Mouse (Mus musculus): ENCODE measurements around the gene Brd3os. TPM values are rescaled to one million over a fixed set of nuclear protein-coding genes. Genes with fewer than 3 reads are reported as not detected.

Brd3os gene
- polyA plus RNA-seq, 1 experiment from 2014 or later: 8.1 TPM

DNA sequence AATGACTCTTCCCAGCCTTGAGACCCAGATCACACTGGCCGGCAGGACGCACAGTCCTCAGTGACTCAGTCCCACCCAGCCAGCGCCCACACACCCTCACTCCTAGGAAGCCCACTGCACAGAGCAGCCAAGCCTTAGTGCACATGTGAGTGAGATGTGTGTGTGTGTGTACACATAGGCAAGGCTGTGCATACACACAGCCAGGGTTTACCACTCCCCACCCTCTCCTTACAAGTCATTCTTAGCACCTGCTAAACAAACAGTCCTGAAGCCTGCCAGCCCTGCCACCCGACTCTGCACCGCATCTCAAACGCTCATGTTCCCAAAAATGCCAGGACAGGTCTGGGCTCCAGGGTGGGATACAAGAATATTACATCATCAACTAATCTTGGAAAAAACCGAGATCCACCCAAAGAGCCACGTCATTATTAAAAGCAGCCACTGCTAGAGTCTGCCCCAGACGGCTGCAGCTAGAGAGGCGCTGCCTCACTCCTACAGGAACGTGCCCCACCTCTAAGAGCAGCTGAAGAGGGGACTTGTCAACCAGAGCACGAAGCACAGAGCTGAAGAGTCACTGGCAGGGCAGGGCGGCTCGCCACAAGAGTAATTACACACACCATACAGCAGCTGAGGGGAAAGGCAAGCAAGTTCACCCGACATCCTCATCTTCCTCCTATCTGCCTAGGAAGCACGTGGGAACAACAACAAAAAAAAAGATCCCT, 28.0 kb upstream of the Brd3os start:
- ATAC-seq (ENCODE audit: insufficient read depth) (peak; percentile 65), DNase-seq (peak; percentile 53)
- Histone ChIP-seq H3K9ac (no peak overlapping the region; the same call in 1 of the 2 replicates), H3K4me3 (ENCODE audit: low read depth, low read length) (no peak overlapping the region), H3K27me3 (ENCODE audit: insufficient read depth, low read length) (no peaks in the 10 kb centered on the region), H3K9me3 (ENCODE audit: low read depth, low read length) (no peaks in the 10 kb centered on the region), H3K4me2 (peak overlapping the region; percentile 34), H3K27ac (ENCODE audit: low read depth) (peak overlapping the region; percentile 54; the same call in 1 of the 2 replicates), H3K36me3 (ENCODE audit: insufficient read depth) (no peaks in the 10 kb centered on the region), H3K4me1 (ENCODE audit: insufficient read depth) (peaks cover 67% of the 10 kb centered on the region)
- 23% methylated on average over 16 of the region's 16 CpGs for WGBS
- no peak for TF ChIP-seq CTCF (IDR thresholded peaks at IDR 0.05; ENCODE audit: low read depth)

DNA sequence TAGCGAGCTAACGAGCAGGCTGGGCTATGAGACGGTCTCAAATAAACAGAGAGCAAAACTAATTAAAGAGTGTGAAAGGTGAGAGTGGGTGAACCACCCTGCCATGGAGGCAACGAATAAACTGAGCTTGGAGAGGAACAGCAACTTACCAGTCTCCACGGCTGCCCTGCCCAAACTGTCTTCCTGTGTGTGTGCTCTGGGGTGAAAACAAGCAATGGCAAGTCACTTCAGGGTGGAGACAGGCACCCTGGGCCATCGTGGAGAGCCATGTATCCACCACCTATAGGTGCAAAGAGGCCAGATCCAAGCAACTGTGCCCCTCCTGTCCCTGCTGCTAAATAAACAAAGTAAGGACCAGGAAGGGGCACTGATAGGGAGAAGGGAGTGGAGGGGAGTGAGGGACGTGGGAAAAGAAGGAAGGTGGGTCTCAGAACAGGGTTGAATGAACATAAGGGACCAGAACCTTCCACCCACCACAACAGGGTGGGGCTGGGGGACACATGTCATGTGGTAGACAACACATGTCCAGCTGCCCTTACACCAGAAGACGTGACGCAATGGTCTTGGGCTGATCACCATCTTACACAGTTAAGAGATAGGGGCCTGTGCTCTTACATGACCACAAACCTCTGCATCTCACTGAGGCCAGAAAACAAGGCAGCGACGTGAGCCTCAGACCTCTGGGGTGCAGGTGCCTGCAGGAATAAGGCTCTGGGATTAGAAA, 26.9 kb upstream of the Brd3os start:
- Histone ChIP-seq H3K4me1 (ENCODE audit: insufficient read depth) (peaks cover 72% of the 10 kb centered on the region), H3K9me3 (ENCODE audit: low read depth, low read length) (no peaks in the 10 kb centered on the region), H3K36me3 (ENCODE audit: insufficient read depth) (no peaks in the 10 kb centered on the region), H3K27me3 (ENCODE audit: insufficient read depth, low read length) (no peaks in the 10 kb centered on the region), H3K9ac (no peak overlapping the region), H3K4me2 (peak overlapping the region; percentile 34), H3K27ac (ENCODE audit: low read depth) (no peak overlapping the region), H3K4me3 (ENCODE audit: low read depth, low read length) (no peak overlapping the region)
- ATAC-seq (ENCODE audit: insufficient read depth) (no peak), DNase-seq (no peak)
- 50% methylated on average over 11 of the region's 11 CpGs for WGBS
- no peak for TF ChIP-seq CTCF (IDR thresholded peaks at IDR 0.05; ENCODE audit: low read depth)

DNA sequence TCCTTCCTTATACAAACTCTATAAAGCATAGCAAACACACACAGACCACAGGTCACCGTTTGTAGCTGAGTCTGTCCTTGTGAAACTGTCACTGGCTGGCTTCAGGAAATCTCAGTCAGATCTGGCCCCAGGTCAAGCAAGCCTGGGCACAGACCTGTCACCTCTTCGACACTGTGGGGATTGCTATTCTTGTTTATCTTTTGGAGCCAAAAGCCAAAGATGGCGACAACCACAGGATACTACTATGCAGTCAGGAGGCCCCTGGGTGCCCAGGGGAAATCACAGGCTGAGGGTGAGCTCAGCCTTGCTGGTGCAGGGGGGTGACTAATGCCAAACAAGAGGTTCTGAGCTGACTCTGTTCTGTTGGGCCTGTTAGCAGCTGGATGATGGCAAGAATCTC, 25.7 kb upstream of the Brd3os start:
- H3K4me3 ChIP-seq (ENCODE audit: low read depth, low read length): no peak overlapping the region
- H3K27ac ChIP-seq (ENCODE audit: low read depth): no peak overlapping the region
- no peaks in the 10 kb centered on the region for H3K27me3 ChIP-seq (ENCODE audit: insufficient read depth, low read length)
- DNase-seq (no peak), ATAC-seq (ENCODE audit: insufficient read depth) (no peak)
- peaks cover 63% of the 10 kb centered on the region for H3K4me1 ChIP-seq (ENCODE audit: insufficient read depth)
- H3K9me3 ChIP-seq (ENCODE audit: low read depth, low read length): no peaks in the 10 kb centered on the region
- 20% methylated on average over 3 of the region's 3 CpGs for WGBS
- no peak overlapping the region for H3K9ac ChIP-seq
- H3K4me2 ChIP-seq: no peak overlapping the region
- TF ChIP-seq CTCF (IDR thresholded peaks at IDR 0.05; ENCODE audit: low read depth): no peak
- no peaks in the 10 kb centered on the region for H3K36me3 ChIP-seq (ENCODE audit: insufficient read depth)

DNA sequence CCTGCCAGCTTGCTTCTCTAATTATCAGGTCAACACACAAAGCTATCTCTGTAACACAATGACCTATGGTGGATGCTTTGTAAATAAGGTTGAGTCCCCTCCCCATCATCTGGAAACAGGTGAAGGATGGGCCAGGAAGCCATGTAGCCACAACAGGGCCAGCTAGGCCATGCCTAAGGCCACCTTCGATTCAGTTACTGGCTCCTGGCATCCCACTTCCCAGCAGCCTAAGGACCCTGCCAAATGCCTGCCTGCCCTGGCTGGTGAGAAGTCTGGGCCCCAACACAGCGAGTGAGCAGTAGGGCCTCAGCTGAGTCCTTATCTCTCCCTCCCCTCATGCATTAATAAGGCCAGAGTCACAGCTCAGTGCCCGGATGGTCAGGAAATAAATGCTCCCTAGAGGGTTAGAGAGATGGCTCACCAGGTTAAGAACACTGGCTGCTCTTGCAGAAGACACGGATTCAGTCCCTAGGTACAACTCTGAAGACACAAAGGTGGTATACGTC, 24.4 kb upstream of the Brd3os start:
- TF ChIP-seq CTCF (IDR thresholded peaks at IDR 0.05; ENCODE audit: low read depth): no peak
- no peaks in the 10 kb centered on the region for H3K9me3 ChIP-seq (ENCODE audit: low read depth, low read length)
- WGBS: 54% methylated on average over 5 of the region's 5 CpGs
- H3K4me1 ChIP-seq (ENCODE audit: insufficient read depth): peaks cover 55% of the 10 kb centered on the region
- H3K4me2 ChIP-seq: no peak overlapping the region
- no peaks in the 10 kb centered on the region for H3K36me3 ChIP-seq (ENCODE audit: insufficient read depth)
- no peak overlapping the region for H3K9ac ChIP-seq
- no peak for DNase-seq
- ATAC-seq (ENCODE audit: insufficient read depth): no peak
- H3K27ac ChIP-seq (ENCODE audit: low read depth): no peak overlapping the region
- no peak overlapping the region for H3K4me3 ChIP-seq (ENCODE audit: low read depth, low read length)
- no peaks in the 10 kb centered on the region for H3K27me3 ChIP-seq (ENCODE audit: insufficient read depth, low read length)

DNA sequence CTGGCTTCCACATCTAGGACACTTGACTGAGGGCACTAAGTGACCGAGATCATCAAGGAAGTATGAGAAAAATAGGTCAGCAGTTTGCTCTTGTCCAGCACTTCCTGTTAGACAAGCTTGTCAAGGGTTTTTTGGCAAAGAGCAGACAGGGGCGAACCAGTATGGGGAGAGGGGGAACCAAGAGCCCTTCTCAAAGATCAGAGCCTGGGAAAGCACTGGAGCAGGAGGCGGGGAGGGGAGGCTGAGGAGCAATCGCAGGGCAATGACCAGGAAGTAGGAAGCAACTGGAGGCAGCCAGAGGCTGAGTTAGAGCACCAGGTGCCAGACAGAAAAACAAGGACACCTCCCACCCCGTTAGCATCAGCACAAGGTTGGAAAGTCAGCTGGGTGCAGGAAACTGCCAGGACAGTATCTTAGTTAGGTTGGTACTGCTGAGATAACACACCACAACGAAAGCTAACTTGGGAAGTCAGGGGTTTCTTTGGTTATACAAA, 23.5 kb upstream of the Brd3os start:
- Histone ChIP-seq H3K4me2 (peak overlapping the region; percentile 23; the same call in 1 of the 2 replicates), H3K27me3 (ENCODE audit: insufficient read depth, low read length) (no peaks in the 10 kb centered on the region), H3K4me1 (ENCODE audit: insufficient read depth) (peaks cover 58% of the 10 kb centered on the region), H3K9ac (no peak overlapping the region), H3K36me3 (ENCODE audit: insufficient read depth) (no peaks in the 10 kb centered on the region), H3K9me3 (ENCODE audit: low read depth, low read length) (no peaks in the 10 kb centered on the region), H3K4me3 (ENCODE audit: low read depth, low read length) (no peak overlapping the region), H3K27ac (ENCODE audit: low read depth) (peak overlapping the region; percentile 51)
- ATAC-seq (ENCODE audit: insufficient read depth) (no peak), DNase-seq (peak; percentile 59)
- no peak for TF ChIP-seq CTCF (IDR thresholded peaks at IDR 0.05; ENCODE audit: low read depth)
- WGBS: 10% methylated on average over 6 of the region's 6 CpGs

DNA sequence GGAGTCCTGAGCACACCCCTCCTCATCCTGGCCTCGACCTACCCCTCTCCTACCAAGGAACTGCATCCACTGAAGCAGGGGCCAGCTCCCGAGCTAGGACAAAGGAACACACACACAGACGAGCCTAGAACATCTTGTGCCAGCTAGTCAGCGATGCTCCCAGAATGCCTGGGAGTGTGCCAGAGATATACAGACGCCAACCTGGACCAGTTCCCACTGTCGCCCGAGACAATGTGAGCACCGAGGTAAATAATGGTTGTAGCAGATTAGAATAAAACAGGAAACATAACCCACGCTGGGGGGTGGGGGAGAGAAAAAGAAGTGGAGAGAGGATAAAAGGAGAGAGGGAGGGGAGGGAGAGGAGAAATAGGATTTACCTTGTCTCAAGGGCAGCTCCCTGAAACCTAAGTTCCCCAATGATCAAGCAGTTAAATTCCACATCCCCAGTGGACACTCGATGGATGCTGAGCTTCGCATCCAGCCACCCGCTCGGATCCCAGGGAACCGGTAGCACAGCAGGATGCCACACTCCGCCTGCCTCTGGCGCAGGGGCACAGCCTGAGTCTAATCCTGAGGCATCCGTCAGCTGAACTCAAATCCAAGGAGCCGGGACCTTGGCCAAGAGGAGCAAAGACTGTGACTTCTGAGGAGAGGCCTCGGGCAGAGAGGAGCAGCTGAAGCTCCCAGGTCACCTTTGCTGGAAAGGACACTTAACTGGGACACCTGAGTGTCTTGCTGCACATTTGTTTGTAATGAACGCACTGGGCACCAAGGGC, 20.6 kb upstream of the Brd3os start:
- no peaks in the 10 kb centered on the region for H3K36me3 ChIP-seq (ENCODE audit: insufficient read depth)
- TF ChIP-seq CTCF (IDR thresholded peaks at IDR 0.05; ENCODE audit: low read depth): no peak
- ATAC-seq (ENCODE audit: insufficient read depth) (no peak), DNase-seq (no peak)
- H3K9ac ChIP-seq: no peak overlapping the region
- peaks cover 35% of the 10 kb centered on the region for H3K4me1 ChIP-seq (ENCODE audit: insufficient read depth)
- no peak overlapping the region for H3K4me3 ChIP-seq (ENCODE audit: low read depth, low read length)
- no peaks in the 10 kb centered on the region for H3K9me3 ChIP-seq (ENCODE audit: low read depth, low read length)
- H3K4me2 ChIP-seq: no peak overlapping the region
- 68% methylated on average over 20 of the region's 20 CpGs for WGBS
- H3K27ac ChIP-seq (ENCODE audit: low read depth): no peak overlapping the region
- no peaks in the 10 kb centered on the region for H3K27me3 ChIP-seq (ENCODE audit: insufficient read depth, low read length)
